Mouse (Mus musculus) layer of hippocampus, postnatal 36 days (tissue): ENCODE measurements at regions not wholly inside any gene's neighbourhood (a gene's known extent, or its start where the extent isn't known, plus 50 kb on each side); places are given as distances from the start of the nearest gene placed in this dataset.

Source experiments
- DNase-seq, 2 experiments: peaks; one replicate each; pipeline ENCODE4 v3.0.0; 2022

GRCm38 (mm10) chr15:36945309-36945708 lies 62.3 kb downstream of the Zfp706 start:
- no peak for DNase-seq

DNA sequence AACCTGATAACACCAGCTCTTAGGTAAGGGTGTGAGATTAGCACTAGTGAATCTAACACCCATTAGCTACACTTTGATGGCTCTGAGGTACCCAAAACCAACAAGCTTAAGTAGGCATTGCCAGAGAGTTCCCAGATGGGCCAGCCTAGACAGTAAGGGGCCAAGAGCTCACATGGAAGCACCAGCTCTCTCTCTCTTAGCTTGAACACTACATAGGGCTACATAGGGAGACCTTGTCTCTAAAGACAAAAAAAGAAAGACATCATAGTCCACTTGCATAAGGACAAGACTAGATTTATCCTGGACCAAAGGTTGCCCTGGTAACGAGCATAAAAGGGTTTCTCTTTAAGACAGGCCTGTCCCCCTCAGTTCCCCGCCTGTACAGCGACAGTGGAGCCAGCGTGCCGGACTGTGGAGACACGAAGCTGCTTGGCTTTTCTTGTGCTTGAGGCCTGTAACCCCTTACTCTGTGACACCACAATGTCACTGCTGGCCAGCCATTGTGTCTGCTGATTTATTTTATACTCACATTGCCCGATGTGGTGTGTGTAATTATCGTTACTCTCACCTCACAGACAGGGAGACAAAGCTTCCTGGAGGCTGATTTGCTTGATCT lies 62.9 kb downstream of the Zfp706 start:
- no peak for DNase-seq

DNA sequence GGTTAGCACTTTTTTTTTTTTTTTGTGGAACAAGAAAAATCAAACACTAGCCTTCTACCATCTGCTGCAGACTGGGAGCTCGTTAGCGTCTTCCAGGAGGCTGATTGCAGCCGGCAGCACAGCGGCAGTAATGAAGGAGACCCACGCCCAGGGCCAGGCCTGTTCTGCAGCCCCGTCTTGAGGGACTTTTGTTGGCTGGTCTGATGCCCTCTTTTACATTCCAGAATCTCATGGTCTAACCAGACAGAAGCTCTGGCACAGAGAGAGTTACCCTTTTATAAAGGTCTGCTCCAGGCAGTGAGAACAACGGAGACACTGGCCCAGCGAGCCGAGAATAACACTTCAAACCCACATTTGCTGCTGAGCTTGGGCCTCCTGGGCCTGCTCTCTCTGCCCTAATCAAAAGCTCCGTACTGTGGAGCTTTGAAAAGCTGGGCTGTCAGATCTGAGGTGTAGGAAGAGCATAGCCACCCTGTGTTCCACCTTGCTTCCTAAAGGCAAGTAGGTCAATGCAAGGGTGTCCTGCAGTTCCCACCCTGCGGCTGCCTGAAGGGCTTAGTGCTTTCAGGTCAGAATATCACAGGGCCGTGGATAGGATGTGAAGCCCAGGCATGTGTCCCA lies 64.0 kb downstream of the Zfp706 start:
- no peak for DNase-seq

DNA sequence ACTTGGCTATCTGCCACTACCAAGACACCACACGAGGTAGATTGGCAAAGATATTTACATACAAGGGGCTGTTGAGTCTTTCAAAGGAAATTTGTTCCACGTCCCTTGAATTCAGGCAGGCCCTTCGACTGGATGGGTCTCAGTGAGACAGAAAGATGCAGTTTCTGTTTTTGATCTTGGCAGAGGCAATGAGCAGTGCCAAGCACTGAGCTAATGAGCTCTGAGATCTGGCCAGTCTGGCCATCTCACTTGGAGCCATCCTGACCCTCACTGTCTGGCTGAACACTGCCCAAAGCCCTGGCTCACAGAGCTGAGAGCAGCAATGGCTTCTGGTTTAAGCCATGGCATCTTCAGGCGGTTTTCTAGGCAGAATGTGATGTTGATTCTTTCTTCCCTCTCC lies 65.3 kb downstream of the Zfp706 start:
- no peak for DNase-seq

GRCm38 (mm10) chr15:36941741-36942140 lies 65.8 kb downstream of the Zfp706 start:
- DNase-seq = no peak

DNA sequence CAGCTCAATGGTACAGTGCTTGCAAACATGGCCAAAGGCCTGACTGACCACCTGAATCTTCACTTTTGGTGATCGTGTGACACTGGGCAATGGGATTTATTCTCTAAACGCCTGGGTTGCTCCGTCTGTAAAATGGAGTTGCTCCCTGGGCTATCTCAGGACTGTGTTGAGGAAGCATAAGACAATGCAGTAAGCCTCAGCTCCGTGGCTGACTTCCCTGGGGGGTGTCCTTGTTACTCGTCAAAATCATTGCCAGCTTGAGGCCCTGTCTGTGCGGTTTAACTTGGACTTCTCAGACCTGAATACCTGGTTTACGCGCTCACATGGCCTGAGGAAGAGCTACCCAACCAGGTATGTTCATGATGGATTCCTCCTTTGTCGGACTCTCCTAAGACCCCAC lies 68.0 kb downstream of the Zfp706 start:
- DNase-seq = no peak

GRCm38 (mm10) chr15:36939153-36939552 lies 68.4 kb downstream of the Zfp706 start:
- no peak for DNase-seq

- DNase-seq = peak; percentile 84 to 89
Measured at GRCm38 (mm10) chr15:36938511-36939150, 68.9 kb downstream of the Zfp706 start.

GRCm38 (mm10) chr15:36937757-36938498 lies 69.6 kb downstream of the Zfp706 start:
- peak in 1 of 2 experiments; percentile 35 for DNase-seq

DNA sequence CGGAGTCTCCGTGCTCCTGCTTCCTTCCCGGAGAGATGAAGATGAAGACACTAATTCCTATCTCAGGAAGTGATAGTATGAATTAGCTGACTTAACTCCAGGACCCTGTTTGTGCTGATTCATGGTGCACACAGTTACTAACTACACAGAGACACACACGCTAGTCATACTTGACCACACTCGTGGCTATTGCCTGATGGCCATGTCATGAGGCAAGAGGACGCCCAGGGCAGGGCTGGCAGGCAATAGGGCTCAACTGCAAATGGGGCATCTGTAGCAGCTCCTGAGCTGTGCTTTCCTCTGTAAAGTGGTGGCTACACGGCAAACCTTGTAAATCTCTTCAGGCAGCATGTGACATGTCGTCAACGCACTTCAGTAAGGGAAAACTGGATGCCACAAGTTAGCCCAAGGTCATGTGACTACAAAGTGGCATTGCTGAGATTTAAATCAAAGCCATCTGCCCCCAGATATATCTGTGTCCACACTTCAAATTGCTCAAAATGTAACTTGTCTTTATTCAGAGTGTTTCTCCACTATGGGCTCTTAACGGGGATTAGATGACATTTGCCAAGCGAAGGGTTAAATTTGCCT lies 70.4 kb downstream of the Zfp706 start:
- DNase-seq = no peak

DNA sequence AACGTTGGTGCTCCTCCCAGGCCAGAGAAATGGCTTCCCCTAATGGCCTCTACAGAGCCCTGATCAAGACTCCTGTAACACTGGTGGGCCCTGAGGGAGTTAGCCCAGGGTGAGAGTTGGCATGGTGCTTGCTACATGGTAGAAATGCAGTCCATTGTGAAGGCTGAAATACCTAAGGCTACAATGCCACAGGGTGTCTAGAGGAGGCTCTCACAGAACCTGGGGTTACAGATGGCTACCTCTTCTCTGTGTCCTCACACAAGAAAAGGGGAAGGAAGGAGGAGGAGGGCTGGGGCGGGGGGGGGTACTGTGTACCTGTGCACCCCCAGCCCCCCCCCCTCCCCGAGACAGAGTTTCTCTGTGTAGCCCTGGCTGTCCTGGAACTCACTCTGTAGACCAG lies 72.8 kb downstream of the Zfp706 start:
- DNase-seq = no peak

DNA sequence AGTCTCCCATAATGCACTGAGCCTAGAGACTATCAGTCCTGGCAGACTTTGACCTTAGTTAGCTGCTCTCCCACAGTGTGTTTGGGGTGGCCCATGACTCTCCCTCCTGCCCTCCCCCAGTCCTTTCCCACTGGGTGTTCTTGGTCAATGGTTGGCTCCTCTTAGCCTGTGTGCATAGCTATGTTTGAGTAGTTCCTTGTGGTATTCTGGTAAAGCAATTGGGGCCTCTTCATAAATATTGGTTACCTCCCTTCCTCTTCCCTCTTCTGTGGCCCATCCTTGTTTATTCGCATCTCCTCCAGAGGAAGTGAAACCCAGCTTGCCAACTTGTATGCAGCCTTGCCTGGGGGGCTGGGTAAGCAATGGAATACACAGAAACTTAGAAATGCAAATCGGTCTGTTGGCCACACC lies 74.0 kb downstream of the Zfp706 start:
- DNase-seq = no peak

DNA sequence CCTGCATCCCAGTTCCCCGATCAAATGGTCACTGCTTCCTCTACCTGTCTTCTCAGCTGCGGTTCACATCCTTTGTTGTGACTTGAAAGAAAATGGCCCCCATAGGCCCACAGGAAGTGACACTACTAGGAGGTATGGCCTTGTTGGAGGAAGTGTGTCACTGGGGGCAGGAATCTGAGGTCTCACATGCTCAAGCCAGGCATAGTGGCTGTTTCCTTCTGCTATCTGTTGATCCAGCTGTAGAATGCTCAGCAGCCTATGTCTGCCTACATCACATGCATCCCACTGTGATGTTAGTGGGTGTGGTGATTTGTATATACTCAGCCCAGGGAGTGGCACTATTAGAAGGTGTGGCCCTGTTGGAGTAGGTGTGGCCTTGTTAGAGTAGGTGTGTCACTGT lies 76.1 kb downstream of the Zfp706 start:
- no peak for DNase-seq

GRCm38 (mm10) chr15:36930433-36930832 lies 77.1 kb downstream of the Zfp706 start:
- no peak for DNase-seq

- DNase-seq = no peak
Measured at GRCm38 (mm10) chr15:36929786-36930185, 77.8 kb downstream of the Zfp706 start.

- no peak for DNase-seq
Measured at GRCm38 (mm10) chr15:36929088-36929487, 78.5 kb downstream of the Zfp706 start.

DNA sequence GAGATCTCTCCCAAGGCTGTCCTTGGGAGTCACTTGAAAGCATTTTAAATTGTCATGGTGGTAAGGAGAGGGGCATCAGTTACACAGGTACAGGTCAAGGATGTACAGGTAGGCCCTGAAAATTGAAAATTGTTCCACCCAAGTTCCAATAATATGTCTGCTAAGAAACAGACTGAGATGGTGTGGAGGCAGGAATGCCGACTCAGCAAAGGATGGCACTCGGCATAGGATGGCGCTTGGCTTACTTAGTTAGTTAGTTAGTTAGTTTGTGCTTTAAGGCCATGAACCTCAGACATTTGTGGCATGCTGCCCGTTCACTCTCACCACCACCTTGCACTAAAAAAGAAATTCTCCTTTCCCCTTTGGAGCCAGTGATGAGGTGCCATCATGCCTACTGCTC lies 78.9 kb downstream of the Zfp706 start:
- DNase-seq = no peak

DNA sequence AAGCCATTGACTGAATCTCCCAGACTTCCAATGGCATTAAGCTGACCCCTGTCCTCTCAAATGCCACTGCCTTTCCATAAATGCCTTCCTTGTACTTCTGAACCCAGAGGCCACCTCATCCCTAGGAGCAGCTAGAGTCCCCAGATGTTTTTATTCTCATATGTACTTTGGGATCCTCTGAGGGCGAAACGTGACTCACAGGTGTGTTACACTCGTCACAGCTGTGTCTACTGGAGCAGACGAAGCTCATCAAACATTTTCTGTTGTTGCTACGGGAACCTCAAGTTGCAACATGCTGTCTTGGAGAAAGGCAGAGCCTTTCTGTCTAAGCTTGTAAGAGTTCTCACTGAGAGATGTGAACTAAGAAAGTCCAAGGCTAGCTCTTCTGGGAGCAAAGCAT lies 80.1 kb downstream of the Zfp706 start:
- no peak for DNase-seq

- DNase-seq = no peak
Measured at GRCm38 (mm10) chr15:36924171-36924570, 83.4 kb downstream of the Zfp706 start.

- no peak for DNase-seq
Measured at GRCm38 (mm10) chr15:36921384-36921783, 86.2 kb downstream of the Zfp706 start.

DNA sequence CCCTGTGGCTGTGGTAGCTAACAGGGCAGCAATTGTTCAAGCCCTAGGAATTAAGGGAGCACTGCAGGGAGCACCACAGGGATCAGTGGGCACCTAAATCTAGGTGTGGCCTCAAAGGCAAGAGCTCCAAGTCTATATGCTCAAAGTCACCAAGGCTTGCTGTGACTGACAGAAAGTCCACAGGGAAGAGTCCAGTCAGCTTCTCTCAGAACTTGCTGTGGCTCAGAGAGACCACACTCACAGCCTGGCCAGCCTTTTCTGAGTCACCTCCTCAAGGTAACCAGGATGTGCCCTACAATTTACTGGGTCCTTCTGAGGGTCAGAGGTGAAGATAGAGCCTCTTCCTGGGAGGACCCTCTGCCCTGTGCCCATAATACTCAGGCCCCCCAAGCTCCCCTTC lies 86.7 kb downstream of the Zfp706 start:
- no peak for DNase-seq

DNA sequence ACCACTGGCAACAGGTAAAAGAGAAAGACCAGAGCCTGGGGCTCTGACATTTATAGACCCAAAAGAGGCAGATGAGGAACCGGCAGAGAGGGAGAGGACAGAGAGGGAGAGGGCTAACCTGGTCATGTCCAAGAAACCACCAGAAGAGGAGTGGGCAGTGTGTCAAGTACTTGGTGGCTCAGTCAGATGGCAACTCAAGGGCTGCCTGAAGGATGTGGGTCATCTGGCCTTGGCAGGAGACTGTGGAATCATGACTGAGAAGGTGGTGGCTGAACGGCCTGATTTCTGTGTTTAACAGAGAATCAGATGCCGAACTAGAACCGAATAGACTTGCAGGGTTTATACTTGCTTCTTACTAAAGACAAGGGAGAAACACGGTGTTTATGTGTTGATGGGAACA lies 87.9 kb downstream of the Zfp706 start:
- no peak for DNase-seq

DNA sequence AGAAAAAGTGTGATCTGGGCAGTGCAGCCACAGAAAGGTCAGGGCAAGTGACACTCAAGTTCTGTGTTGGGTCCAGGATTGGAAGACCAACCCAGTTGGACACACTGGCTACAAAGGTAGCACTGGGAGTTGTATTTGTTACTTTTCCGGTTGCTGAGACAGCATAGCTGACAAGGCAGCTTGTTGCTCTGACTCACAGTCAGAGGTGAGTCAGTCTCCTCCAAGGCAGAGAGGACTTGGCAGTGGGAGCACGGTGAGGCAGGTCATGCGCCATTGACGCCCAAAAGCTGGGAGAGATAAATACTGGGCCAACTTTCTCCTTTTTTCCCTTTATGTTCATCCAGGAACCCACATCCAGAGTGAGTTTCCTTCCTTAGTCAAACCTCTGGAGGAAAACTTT lies 88.4 kb downstream of the Zfp706 start:
- DNase-seq = no peak
